Mouse (Mus musculus): ENCODE data around the gene Rbms1. TPM values are rescaled to one million over a fixed set of nuclear protein-coding genes. Genes with fewer than 3 reads are reported as not detected.

Rbms1 gene
- total RNA-seq, 4 experiments from 2014 or later = 32.4 to 42.9 (median 38.5) TPM

DNA sequence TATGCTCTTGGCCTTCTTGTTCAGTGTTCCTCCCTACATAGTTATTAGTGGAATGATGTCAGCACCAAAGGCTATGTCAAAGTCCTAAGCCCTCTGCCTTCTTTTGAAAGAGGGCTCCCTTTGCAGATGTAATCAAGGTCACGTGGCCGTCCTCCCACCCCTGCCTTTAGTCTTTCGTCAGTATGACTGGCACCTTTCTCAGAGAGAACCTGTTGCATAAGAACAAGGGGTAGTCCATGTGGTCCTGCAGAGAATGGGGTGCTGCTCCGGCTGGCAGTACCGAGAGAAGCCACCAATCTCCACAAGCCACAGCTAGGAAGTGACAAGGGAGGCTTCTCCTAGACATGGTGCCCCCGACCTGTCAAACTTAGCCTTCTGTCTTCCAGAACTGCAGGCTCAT lies 154.2 kb downstream of the Rbms1 start:
- DNase-seq (ENCODE audit: low spot score) = no peak

DNA sequence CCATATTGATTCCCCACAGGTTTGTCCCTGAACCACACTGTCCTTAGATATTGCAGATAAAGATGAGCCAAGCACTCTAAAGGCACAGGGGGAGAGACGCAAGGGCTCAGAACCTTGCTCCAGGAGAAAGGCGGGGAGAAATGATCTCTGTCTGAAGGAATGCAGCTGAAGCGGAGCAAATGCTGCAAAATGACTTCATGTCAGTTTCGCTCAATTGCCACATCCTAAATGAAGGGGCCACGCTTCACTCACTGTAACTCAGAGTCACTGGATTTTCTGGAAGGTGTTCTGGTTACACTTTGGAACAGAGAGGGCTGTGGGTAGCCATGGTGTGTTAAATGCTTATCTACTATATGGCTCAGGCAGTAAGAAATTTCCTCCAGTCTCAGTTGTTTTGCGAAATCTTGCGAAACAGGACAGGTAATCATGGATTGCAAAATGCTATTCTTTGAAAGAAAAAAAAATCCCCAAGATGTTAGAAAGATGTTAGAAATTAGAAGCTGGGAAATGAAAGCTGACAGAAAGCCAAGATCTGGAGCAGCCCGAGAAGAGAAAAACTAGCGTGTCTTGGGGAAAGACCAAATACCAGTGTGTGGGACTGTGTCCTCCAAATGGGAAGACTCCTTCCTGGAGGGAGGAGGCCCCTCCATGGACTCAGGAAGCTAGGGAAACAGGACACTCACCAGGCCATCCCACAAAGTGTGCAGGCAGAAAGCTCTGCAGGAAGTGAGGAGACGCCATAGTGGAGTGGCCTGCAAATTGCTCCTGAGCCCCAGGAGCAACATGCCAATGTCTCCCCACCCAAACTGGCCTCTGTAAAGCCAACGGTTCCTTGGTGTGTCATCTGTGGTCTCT lies 155.4 kb downstream of the Rbms1 start:
- DNase-seq (ENCODE audit: low spot score) = no peak

DNA sequence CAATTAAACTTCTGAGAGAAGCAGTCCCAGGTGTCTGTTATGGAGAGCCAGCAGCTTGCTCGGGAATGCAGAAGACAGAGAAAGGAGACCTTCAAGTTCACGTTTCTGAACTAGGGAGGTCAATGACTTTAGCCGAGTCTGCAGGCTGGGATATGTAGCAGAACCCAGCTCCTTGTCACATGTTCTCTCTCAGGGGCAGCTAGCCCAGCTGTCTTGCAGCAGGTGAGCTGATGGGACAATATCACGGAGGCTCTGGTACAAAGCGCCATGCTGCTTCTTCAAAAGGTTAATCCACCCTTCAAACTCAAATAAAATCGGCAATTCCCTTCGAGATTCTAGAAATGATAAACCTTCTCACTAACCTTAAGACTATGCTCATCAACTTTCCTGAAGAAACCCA lies 158.2 kb downstream of the Rbms1 start:
- no peak for DNase-seq (ENCODE audit: low spot score)

DNA sequence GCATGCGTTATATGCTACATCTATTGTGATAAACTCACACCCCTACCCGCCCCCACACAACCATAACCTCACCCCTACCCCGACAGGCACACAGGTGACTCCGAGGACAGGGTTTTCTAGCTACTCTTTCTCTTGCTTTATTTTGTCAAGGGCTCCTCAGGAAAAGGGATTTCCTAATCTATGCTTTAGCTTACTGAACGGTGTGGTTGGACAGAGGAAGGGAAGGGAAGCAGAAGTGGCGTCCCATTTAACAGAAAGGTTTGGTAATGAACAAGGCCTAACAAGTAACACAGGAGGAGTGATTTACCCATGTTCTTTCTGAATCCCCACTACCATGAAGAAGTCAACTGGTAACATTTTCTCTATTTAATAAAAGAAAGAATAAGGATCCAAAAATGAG lies 159.6 kb downstream of the Rbms1 start:
- DNase-seq (ENCODE audit: low spot score) = no peak

DNA sequence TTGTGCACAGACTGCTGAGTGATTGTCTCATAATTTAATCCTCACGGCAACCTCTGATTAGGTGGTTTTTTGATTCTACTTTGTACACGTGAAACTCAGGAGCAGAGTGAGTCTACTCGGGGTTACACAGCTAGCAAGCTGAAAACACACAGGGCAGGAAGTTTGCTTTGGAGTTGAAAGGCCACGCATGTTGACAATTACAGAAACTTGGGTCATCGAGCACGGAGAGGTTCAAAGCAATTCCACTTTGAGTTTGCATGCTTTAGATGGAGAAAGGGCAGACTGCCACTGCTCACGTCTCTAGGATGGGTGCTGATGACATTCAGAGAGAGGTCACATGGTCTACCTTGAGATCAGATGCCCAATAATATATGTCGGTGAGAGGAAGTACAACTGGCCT lies 160.2 kb downstream of the Rbms1 start:
- DNase-seq (ENCODE audit: low spot score) = no peak

DNA sequence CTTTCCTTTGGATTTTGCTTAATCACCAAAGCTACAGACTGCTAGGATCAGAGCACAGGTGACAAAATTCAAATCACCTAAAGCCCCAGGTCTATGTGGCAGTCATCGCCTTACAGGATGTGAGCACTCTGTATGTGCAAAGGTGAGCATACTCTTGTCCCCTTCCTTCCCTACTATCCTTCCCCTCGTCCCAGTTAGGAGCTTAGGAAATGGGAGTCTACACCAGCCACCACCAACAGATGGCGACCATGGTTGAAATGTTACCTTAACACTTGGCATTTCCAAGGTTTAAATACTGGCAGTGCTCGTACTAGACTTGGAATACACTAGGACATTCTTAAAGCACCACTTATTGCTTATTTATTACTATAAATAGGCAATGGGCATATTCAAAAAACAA lies 160.8 kb downstream of the Rbms1 start:
- no peak for DNase-seq (ENCODE audit: low spot score)

DNA sequence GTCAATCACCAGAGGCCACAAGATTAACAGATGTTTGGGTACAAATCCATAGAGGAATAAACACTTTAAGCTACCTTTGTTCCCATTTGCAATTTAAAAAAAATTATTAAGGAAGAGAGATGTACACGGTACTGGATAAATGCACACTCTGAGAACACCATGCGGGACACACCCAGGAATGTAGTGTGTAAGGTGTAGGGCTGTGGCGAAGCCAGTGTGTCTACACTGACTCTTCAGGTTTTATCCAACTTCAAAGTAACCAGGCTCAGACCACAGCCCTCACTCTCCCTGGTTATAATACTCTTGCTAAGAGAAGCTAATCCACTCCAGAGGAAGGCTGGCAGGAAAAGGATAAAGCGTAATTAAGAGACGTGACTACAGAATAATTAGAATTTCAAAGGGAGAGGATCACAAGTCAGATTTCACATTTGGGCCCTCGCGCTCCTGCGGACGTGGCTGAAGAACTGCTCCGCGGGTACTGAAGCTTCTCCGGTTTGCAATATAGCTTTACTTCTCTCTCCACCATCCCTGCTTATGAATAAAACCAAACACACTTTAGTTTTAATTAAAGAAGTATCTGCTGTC lies 161.3 kb downstream of the Rbms1 start:
- DNase-seq (ENCODE audit: low spot score) = no peak

DNA sequence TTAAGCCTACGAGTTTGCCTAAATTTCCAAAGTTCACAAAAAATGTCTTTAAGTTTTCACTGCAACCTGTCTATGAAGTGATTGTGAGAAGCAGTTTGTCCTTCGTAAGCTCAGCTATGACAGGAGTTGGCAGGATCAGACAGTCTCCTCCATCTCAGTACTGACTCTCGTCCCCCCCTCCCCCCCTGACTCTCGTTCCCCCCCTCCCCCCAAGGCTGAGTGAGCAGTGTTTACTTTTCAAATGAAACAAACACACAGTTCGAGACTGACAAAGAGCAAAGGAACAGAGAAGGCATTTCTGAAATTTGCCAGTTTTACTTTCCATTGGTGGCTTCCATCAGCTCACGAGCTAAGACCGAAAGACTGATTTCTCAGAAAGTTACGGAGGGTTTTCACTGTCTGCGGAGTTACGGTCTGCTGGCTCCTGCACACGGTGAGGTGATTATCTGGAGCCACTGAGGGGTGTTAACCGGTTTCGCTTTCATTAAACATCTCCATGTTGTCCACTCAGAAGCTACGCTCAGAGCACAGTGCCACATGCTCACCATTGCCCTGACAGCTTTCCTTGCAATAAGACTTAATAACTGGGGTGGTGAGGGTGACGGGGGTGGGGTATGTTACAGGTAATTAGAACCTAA lies 162.0 kb downstream of the Rbms1 start:
- DNase-seq (ENCODE audit: low spot score) = no peak

DNA sequence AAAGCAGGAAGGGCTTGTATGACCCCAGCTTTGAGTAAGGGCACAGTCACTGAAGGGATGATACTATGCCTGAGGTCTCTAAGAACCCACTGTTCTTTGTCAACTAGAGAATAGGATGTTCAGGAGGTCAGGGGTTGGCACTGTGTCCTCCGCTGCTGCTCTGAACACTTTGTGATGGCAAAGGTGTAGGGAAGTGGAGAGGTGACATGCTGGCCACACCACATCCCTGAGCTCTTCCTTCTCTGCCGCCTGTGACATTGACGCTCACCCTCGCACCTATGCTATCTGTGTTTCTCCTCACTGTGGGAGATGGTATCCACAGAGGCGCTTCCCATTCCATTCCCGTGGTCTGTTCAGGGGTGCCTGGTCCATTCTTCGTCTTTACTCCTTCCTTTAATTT lies 163.2 kb downstream of the Rbms1 start:
- no peak for DNase-seq (ENCODE audit: low spot score)

DNA sequence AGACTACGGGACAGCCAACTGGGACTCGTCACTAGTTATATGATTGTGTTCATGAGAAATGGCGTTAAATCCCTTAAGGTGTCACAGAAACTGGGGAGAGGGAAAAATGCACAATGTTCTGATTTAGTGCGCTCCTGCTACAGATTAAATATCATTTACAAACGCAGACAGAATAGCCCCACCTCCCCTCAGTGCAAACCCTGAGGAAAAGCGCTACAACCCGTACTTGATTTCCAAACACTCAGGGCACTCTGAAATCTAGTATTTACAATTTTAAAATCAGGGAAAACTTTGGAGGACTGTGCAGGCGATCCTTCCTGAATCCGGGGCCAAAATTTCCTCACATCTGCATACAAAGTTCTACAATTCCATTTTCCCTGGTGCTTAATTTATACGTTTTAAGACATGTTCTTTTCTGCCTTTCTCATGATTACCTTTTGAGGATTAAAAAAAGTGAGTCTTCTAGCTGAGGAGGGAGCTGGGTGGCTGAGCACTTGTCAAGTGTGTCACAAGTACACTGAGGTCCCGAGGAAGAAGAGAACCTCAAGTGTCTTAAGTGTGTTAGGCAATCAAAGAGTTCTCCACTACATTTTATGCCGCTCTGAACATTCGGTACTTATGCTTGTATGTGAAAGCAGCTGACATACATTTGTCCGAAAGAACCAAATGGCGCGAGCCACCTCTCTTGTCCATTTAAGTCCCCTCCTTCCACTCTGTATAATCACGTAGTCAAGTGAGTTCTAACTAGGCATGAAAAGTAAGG lies 164.0 kb downstream of the Rbms1 start:
- DNase-seq (ENCODE audit: low spot score) = no peak

DNA sequence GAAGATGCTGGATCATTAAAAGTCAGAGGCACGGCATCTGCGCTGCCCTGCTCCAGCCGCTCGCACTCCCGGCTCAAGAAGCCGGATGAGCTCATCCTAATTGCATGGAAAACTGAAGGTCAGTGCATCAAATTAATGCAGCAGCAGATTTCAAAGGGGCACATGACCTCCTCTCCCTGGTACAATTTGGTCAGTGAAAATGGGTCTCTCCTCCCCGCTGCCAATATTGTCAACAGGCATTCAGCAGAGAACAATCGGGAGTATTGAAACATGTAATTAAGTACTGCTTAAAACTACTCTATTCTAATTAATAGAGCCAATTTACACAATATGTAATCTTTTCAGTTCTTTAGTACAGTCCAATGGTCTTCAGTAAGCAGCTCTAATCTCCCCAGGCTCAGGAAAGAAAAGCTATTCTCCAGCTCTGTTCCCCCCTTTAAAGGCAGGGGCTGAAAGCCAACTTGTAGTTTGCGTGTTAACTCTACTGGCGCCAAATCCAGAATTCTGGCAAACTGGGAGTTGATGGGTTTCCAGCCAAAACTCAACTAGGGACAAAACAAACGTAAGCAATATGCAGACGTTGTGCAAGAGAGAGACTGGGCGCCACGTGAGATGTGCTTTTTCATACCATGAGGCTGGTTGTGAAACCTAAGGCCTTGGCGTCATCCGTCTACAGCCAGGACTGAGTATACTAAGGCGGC lies 165.9 kb downstream of the Rbms1 start:
- peak; percentile 61 for DNase-seq (ENCODE audit: low spot score)

DNA sequence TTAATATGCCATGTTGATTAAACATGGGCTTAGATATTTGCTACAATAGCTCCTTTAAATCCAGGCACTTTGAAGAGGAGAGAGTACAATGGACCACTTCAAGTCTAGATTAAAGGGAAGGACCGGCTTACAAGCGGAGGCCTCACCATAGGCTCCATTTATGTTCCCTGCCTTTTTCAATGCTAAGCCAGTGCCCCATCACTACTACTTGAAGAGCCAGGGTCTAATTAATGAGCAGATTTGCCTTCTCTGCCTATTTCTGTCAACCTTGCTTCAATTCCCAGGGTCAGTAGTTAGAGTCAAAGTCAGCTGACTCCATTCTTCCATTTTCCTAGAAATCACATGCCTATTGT lies 166.4 kb downstream of the Rbms1 start:
- no peak for DNase-seq (ENCODE audit: low spot score)

DNA sequence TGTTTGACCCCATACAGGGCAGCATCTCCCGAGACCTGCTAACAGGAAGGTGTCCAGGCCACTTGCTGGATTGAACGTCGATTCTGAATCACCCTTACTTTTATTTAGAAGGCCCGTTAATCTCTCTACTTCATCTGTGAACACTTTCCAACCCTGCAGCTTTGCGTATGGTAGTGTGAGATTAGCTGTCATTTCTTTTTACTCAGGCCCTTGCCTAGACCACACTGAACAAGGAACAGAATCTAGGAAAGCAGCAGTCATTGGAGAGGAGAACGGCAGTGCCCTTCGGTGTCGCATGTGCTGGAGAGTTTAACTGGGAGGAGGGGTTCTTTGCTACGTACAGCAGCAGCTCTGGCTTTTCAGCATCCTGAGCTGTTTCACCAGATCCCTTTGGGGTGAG lies 167.1 kb downstream of the Rbms1 start:
- DNase-seq (ENCODE audit: low spot score) = no peak

DNA sequence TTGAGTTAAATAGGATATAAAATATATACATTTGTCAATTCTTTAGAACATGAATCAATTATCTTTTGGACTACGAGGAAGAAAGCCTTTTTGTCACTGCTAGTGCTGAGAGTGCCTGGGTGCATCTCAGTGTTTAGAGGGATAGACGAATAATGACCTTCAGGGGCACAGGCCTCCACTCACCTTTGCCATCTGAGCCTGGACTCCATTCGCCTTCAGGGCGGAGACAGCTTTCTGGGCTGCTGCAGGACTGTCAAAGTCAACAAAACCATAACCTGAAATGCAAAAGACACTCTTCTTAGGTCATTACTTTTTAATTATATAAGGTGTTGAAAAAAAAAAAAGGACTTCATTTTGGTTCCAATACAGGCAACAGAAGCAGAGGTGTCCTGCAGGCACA lies 170.5 kb downstream of the Rbms1 start:
- no peak for DNase-seq (ENCODE audit: low spot score)

DNA sequence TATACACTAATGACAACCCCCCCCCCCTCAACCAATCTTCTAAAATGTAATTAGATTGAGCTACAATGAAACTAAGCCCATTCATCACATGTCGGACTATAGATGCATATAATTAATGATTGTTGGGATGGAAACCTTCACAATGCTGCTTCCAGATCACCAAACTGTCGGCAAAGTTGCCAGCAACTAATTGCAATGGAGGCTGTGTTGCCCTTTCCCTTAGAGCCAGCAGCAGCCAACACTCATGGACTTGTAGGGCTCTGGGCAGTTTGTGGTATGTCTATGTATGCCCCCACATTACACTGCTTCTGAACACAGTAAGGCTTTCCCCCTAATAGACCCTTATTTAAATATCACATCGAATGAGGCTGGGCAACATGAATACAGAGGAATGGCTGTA lies 173.9 kb downstream of the Rbms1 start:
- DNase-seq (ENCODE audit: low spot score) = no peak

DNA sequence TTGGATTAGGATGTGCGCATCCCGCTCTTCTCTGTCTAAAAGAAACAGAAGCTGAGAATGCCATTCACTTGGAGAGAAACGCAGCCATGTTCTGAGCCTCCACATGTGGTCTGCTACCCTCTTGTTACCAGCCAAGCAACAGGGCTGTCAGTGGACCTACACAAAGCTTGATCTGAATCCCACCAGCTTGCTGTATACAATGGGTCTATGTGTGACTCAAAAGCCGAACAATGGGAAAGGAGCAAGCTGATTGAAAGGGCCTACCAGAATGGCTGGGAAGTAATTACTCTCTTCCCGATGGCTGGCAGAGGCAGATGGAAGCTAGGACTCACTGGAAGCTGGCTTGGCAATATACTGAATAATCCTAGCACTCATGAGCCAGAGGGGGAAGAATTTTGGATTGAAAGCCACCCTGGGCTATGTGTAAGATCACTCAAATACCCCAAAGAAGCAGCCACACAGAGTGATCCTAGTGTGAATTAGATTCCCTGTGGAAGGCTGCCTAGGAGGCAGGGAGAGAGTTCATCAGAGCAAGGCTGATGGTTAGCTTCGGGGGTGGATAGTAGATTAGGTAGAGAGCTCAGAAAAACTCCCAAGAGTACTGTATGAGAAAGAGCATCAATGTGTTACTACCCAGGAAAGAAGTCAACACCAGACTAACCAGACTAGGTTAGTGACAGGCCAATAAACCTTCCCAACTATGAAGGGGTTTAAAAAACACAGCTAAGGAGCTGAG lies 174.7 kb downstream of the Rbms1 start:
- DNase-seq (ENCODE audit: low spot score) = no peak

DNA sequence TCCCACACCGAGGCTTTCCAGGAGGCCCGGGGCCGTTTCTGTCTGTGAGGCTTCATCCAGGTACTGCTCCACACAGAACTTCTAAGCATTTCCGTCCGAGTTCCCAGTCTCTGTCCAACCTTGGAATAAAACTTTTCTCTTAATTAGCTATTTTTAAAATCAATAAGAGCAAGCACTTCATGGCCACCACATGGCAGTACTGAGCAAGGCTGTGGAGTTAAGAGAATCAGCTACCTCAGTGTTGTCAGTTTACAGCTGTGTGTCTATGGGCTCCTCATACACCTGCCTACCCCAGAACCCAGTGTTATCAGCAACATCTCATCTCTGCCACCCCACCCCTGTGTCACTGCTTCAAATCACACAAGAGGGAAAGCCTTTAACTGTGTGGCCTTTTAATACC lies 175.9 kb downstream of the Rbms1 start:
- no peak for DNase-seq (ENCODE audit: low spot score)

DNA sequence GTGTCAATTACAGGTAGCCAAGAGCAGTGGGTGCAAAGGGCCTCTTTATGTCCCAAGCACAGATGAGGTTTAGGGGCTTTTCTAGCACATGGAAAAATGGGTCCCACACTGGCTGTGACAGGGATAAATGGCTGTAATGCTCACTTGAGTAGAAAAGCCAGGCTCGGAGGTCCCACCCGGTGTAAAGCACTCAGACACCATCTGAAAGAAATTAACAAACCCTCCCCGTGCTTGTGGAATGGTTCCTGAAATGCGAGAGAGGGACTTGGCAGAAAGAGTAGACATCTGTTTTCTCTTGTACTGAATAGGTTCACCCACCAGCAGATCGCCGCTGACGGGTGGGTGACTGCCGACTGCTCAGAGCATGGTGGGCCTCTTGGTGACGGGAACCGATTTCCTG lies 176.7 kb downstream of the Rbms1 start:
- DNase-seq (ENCODE audit: low spot score) = no peak

DNA sequence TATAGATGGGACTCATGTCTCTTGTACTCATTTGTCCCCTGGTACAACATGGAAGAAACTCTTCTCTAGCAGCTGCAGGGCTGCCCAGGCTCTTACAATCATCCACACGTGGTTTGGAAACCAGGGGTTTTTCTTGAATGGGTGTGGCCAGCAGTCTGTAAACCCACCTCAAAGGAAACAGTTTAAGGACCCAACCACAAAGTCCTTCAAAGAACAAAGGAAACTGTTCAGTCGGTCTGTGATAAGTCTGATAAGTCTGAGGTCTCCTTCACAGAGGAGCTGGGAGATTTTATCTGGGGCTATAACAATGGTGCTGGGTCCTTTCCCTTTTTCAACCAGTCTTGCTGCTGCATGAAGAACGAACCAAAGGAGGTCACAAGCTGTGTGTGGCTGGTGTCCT lies 188.5 kb downstream of the Rbms1 start:
- DNase-seq (ENCODE audit: low spot score) = no peak

DNA sequence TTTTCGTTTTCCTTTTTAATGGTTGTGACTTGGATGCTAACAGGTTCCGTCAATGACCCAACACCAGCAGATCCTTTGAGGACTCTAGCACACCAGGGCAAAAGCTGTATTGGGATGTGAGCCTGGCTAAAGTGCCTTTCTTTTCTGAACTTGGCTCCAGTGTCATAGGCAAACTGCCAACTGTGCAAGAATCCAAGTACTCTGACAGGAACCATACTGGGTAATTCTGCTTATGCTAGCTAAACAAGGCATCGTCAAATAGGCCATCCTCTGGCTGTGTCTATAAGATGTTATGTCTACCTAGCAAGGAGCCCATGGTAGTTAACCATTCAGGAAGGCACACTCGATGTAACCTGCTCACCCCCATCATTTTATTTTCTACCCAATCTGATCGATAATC lies 189.4 kb downstream of the Rbms1 start:
- DNase-seq (ENCODE audit: low spot score) = peak; percentile 81

DNA sequence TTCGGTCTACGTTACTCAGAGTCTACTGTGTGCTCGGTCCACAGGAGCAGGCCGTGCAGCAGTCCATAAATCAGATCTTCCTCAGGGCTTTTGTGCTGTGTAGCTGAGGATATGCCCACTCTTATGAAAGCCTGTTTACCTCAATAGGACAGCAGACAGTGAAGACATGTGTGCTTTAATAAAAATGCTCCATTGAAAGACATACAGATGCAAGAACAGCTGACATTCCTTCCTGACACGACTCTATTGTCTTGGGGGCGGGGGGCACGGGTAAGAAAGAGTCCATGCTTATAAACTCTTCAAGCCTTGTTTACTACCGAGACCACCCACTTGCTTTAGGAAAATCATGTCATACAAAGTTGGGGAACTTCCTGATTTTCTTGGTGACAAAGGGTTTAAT lies 196.6 kb downstream of the Rbms1 start:
- no peak for DNase-seq (ENCODE audit: low spot score)
